Mouse (Mus musculus) T-cell, adult 2 months (primary cell): ENCODE results near the gene Rbm17.
"Not testable (repeated sequence)": the region's sequence is repeated elsewhere in the genome, so short reads cannot be mapped to it uniquely, and the experiment has no call there.

Experiments
- DNase-seq: peaks from one replicate; pipeline ENCODE4 v3.0.0; 2022; ENCODE audit warnings: low spot score

Rbm17 gene

GRCm38 (mm10) chr2:11544342-11544741, 59.6 kb downstream of the Rbm17 start:
- no peak for DNase-seq

GRCm38 (mm10) chr2:11543158-11543557, 60.8 kb downstream of the Rbm17 start:
- DNase-seq, result no peak

GRCm38 (mm10) chr2:11542640-11543039, 61.3 kb downstream of the Rbm17 start:
- DNase-seq, result peak; percentile 20

- peak; percentile 60 for DNase-seq
Observed at GRCm38 (mm10) chr2:11542121-11542520, 61.8 kb downstream of the Rbm17 start.

- not testable (repeated sequence) for DNase-seq
Observed at GRCm38 (mm10) chr2:11541528-11541927, 62.4 kb downstream of the Rbm17 start.

- DNase-seq, result no peak
Observed at GRCm38 (mm10) chr2:11535966-11536365, 68.0 kb downstream of the Rbm17 start.
